Mouse (Mus musculus) testis, postnatal 10 days (tissue): ENCODE measurements around the gene Ttf1.
"Not testable (repeated sequence)": the region's sequence is repeated elsewhere in the genome, so short reads cannot be mapped to it uniquely, and the experiment has no call there.

Experiments used
- DNase-seq: peaks from one replicate; pipeline ENCODE4 v3.0.0; 2021; ENCODE audit warnings: low spot score

Ttf1 gene

GRCm38 (mm10) chr2:29065796-29066195 lies 5.7 kb downstream of the Ttf1 start:
- DNase-seq, result no peak

- DNase-seq, result no peak
Measured at GRCm38 (mm10) chr2:29066410-29066809, 6.3 kb downstream of the Ttf1 start.

DNA sequence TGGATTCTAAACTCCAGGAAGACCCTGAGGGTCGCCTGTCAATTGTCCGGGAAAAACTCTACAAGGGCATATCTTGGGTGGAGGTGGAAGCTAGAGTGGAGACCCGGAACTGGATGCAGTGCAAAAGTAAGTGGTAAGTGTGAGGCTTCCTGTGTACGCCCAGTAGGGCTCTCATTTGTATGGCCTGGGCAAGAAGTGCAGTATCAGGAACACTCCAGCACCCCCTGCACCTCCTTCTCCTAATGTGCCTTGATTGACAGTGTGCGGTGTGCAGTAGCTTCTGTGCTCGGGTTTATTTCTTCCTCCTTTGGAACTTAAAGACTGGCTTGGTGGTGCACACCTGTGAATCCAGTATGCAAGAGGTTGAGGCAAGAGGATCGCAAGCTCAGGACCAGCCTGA lies 14.6 kb downstream of the Ttf1 start:
- no peak for DNase-seq

DNA sequence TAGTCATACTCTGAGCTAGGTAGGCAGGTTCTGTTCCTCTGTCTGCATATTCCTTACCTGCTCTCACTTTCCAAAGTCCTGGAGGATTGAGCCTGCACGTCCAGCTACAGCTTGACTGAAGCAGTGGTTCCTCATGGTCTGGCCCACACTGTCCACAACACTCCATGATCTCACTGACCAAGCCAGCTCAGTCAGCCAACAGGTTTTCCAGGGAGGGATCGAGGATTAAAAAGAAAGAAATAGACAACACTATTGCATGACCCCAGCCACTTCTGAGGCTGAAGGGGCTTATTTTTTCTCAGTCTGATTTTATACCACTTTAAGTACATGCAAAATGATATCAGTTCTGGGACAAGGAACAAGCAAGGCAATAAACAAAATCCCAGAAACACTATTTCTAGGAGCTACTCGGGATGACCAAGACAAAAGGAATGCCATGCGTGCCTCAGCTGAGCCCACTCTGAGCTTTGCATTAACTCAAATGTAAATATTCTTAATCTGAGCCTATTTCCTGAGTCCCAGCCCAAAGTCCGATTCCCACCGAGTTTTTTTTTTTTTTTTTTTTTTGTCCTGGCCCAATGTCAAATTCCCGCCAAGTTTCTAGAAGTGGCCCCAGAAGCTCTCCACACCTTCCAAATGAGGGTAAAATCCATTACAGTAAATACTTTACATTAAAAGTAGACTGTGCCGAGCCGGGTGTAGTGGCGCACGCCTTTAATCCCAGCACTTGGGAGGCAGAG lies 15.4 kb downstream of the Ttf1 start:
- no peak for DNase-seq

DNA sequence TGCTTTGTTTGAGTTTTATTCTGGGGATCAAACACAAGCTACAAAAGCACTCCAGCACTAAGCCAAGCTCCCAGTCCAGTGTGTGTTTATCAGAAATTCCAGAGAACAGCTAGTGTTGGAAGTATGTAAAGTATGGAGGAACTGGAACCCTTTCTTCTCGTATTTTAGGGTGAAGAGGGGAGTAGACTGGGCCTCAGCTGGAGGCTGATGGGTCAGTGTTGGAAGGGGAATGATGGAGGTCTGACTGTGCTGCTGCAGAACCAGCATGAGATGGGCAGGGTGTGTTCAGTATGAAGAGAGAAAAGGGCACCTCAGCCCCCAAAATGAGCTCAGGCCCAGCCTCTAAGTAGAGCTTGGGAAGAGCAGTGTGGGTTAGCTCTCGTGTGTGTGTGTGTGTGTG lies 16.2 kb downstream of the Ttf1 start:
- DNase-seq, result no peak

- peak; percentile 52 for DNase-seq
Measured at GRCm38 (mm10) chr2:29081965-29082364, 21.9 kb downstream of the Ttf1 start.

DNA sequence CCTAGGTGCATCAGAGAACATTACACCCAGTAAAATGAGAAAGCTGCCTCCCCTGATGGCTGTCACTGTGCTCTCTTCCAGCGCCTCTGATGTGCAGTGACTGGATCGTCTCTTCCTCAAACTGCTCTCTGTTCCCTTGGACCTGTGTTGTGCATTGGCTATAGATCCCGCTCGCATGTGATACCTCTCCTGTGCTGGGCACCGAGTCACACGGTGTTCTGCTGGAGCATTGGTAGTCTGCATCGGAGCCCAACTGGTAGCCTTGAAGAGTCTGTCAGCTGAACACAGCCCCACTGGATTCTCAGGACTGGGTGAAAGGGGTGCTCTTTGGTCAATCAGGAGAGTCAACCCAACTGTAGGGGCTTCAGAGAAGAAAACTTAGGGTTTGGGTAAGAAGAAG lies 26.0 kb downstream of the Ttf1 start:
- no peak for DNase-seq

- not testable (repeated sequence) for DNase-seq
Measured at GRCm38 (mm10) chr2:29089276-29089675, 29.2 kb downstream of the Ttf1 start.

DNA sequence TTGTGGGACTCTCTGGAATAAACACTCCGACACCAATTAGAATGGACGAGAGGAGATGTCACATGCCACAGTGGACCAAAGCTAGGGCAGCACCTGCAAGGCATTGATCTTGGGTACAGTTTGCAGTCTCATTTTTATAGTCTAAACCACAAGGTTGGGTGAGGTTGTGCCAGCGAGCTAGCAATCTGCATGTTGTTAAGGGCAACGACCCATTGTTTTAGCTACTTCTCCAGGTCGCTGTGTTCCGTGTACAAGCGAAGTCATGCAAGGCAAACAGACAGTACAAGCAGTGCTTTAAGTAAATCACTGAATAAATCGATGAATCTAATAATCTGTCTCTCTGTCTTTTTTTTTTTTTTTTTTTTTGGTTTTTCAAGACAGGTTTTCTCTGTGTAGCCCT lies 35.6 kb downstream of the Ttf1 start:
- DNase-seq, result no peak

- no peak for DNase-seq
Measured at GRCm38 (mm10) chr2:29096751-29097150, 36.7 kb downstream of the Ttf1 start.

DNA sequence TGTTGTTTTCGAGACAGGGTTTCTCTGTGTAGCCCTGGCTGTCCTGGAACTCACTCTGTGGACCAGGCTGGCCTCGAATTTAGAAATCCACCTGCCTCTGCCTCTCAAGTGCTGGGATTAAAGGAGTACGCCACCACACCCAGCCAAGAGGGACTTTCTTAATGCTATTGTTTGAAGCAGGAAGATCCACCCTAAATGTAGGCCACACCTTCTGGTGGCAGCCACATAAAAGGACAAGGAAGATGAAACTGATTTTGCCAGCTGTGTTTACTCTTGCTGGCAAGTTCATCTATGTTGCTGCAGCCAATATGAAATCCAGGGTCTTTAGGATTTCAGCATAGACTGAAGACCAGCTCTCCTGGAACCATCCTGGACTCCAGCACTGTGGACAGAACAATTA lies 37.4 kb downstream of the Ttf1 start:
- no peak for DNase-seq

GRCm38 (mm10) chr2:29097955-29098354 lies 37.9 kb downstream of the Ttf1 start:
- DNase-seq, result not testable (repeated sequence)

DNA sequence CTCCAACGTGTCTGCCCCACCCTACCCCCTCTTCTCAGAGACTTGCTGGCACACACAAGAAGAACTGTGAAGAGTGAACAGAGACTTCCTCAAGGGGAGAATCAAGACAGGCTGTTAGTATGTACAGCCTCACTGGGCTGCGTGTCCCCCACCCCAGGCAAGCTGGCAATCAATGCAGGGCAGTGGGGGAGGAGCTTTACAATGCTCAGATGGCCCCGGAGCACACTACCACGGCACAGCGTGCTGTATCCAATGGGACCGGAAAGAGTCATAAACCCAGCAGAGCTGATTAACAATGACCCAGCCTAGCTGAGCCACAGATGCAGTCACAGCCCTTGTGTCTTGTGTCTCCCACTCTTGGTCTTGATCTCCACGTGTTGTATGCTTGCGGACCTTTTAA lies 38.7 kb downstream of the Ttf1 start:
- no peak for DNase-seq

DNA sequence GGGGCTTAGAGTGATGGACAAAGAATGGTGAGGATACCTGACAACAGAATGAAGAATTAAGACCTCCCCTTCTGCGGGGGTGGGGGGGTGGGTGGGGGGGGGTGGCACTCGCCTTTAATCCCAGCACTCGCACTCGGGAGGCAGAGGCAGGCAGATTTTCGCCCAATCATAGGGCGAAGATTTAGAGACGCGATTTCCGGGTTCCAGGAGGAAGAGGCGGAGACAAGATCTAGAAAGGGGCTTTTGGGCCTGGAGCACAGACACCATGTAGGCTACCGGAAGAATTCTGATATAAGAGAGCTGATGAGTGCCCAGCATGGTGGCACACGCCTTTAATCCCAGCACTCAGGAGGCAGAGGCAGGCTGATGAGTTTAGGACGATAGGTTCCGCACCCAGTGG lies 39.6 kb downstream of the Ttf1 start:
- DNase-seq, result no peak

DNA sequence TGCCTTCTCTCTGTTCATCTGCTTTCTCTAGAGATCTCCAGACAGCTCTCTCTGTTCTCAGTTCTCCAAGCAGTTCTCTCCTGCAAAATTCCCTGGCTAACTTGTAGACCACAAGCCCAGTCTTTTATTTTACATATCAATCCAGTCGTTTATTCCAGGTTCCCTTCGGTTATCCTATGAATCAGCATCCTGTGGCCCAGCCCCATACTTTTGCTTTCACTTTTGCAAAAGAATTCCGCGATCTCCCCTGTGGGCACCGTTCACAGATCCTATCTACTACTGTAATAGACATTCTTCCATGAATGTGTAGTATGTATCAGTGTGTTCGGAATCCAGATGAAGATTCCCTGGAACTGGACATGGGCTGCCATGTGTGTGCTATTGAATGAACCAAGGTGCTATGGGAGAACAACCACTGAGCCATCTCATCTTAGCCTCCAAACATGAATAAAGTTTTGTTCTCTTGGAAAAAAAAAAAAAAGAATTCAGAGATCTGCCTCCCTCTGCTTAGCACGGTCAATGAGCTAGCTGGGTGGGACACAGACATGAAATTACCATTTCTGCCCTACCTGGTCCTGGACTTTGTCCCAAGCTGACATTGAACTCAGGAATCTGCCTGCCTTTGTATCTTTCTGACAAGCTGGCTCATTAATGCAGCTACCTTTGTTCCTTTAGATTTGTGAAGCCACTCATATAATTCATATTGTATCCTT lies 40.9 kb downstream of the Ttf1 start:
- DNase-seq, result no peak

DNA sequence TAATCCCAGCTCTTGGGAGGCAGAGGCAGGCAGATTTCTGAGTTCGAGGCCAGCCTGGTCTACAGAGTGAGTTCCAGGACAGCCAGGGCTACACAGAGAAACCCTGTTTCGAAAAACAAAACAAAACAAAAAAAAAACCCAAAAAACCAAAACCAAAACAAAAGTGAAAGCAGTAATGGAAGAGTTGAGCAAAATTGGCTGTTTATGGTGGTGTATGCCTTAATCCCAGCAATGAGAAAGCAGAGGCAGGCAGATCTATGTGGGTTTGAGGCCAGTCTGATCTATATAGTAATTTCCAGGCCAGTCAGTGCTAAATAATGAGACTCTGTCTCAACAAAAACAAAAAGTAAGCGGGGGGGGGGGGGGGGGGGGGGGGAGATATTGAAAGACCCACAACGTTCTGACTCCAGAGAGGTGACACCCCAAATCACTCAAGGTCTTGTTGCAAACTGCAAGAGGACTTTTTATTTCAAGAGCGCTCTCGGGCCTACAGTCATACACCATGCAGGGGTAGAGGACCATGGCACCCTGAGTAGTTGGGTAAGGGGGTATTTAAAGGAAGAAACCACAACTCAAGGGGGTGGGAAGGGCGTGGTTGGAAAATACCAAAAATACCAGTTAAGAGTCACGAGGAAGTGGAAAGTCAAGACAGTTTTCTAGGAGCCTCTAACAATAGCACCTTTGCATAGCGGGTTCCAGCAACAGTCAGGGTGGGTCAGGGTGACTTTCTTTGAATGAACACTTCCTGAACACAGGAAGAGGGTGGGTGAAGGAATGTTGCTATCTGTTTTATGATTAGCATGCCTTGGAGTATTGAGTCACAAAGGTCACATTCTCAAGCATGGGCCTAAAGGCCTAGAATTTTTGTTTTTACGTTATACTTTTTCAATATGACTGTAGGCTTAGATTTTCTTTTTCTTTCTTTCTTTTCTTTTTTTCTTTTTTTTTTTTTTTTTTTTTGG lies 42.6 kb downstream of the Ttf1 start:
- not testable (repeated sequence) for DNase-seq

DNA sequence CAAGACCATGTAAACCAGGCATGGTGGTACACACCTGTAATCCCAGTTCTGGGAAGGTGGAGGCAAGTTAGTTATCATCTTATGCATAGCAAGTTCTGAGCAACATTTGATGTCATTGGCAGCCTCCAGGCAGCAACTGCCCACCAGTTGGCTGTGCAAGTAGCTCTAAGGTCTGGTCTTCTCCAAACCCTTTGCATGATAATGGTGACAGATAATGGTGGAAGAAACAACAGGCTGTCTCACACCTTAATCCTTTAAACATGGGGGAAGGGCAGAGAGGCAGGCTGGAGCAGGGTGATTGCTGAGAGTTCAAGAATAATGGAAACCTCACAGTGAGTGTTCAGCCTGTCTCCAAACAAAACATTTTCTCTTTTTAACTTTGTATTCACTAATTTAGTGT lies 60.9 kb downstream of the Ttf1 start:
- no peak for DNase-seq

- no peak for DNase-seq
Measured at GRCm38 (mm10) chr2:29122446-29122845, 62.4 kb downstream of the Ttf1 start.

GRCm38 (mm10) chr2:29123907-29124569 lies 64.0 kb downstream of the Ttf1 start, which contains the start of gene Setx:
Gene Setx, plus strand, starts transcription at chr2:29124181.
- DNase-seq, result no peak

DNA sequence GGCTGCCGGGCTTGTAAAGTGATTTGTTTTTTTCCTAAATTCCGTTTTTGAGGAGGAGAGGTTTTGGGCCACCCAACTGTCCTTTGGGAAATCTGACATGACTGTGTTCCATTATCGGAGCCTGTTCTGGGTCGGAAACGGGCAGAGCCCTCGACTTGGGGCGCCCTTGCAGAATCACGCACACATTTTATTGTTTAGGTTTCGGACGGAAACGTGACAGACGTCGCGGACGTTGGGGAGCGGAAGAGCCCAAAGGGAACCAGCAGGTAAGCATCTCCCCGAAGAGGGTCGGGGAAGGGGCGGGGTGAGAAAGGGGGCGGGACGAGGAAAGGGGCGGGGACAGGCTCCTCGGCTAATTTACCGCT lies 64.5 kb downstream of the Ttf1 start:
- no peak for DNase-seq

- peak; percentile 99 for DNase-seq
Measured at GRCm38 (mm10) chr2:29124936-29125701, 65.1 kb downstream of the Ttf1 start.
